Mouse (Mus musculus): Measurements from ENCODE around the gene Efcab2. TPM values are rescaled to one million over a fixed set of nuclear protein-coding genes. Genes with fewer than 3 reads are reported as not detected.

Efcab2 gene
- polyA plus RNA-seq (2014; fragmentation: Nextera tagmentation; extraction: Ambion mirVana), result 6.0 and 8.0 TPM in 2 replicates

DNA sequence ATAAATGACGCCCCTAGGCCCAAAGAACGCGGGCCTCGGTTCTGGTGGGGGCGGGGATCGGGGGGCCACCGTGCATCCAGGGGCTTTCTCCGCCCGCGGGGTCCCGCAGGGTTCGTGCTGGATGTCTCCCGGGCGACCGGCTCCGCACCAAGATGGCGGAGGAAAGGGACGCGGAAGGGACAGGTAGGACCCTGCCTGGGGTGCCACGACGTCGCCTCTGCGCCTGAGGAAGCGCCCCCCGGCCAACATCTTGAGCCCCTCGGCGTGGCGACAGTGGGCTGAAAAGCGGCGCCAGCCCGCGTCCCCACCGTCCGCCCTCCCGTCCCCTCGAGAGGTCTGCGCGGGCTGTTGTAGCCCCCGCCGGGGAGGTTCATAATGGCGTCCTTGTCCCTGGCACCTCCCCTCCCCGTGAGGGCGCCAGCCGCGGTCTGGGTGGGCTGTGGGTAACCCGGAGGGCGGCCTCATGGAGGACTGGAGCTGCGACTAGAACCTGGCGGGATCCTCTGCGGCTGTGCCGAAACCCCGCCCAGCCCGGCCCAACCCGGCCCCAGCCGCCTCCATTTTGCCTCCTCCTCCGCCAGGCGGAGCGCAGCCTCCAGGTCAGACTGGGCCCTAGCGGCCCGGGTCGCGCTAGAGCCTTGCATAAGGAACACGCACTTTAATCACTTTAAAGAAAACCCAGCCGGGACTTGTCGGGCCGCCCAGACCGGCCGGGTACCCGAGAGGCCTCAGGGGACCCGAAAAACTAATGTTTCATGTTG lies at the start of gene Efcab2:
Efcab2 (plus strand) TSS at position 135 of the 761 bp plus-strand sequence.
- Histone ChIP-seq H3K9me3 (ENCODE audit: control insufficient read depth, low read length) (no peaks in the 10 kb centered on the region), H3K4me3 (ENCODE audit: low read length) (peak within 1 kb of the TSS; percentile 68), H3K27me3 (ENCODE audit: control insufficient read depth, insufficient read depth, low read length) (no peaks in the 10 kb centered on the region), H3K9ac (ENCODE audit: low read depth, low read length) (peak within 1 kb of the TSS; percentile 92), H3K4me2 (replicated peaks; ENCODE audit: low read depth, low read length) (peak within 1 kb of the TSS; percentile 32), H3K36me3 (ENCODE audit: control insufficient read depth, insufficient read depth, low read length) (no peaks in the 10 kb centered on the region), H3K4me1 (ENCODE audit: control insufficient read depth, insufficient read depth, low read length) (no peaks in the 10 kb centered on the region), H3K27ac (ENCODE audit: low read depth, low read length) (peak within 1 kb of the TSS; percentile 100)
- under 1% methylated on average over 69 of the region's 70 CpGs for WGBS
- peak; percentile 98 for ATAC-seq (ENCODE audit: low FRiP score, low TSS enrichment)

DNA sequence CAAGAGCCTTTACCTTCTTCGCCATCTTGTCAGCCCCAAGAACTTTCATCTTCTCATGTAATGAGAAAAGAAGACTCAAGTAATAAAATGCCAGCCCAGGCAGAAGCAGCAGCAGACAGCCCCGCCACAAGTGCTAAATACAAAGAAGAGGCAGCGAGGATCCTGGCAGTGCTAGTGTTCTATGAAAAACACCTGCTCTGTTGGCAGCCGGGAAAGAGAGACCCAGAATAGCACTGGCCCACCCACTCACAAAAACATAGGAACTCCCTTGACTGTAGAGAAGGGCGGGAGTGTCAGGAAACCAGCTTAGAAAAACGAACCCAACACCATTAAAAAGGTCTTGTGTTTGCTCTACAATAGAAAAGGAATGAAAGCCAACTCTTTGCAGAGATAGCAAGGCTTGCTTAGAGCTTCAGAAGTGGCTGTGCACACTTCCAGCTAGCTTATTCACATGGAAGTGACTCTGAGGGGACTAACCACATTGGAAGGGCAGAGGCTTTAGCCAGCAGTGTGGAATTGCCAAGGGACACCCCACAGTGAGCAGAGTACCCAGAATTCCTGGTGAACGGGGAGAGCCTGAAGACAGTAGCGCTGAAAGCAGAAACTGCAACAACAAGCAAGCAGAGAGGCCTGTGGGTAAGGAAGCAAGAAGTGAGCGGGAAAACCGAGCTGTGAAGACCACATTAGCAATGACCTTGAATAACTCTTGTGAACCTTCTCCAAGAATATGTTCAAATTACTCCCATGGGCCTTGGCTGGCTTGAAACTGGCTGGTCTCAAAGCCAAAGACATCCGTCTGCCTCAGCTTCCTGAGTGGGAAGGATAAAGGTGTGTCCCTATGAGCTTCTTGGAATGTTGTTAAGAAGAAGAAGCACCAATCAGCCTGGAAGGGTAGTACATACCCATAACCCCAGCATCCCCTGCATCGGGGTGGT lies 47.8 kb upstream of the Efcab2 start:
- Histone ChIP-seq H3K9me3 (ENCODE audit: control insufficient read depth, low read length) (no peaks in the 10 kb centered on the region), H3K27me3 (ENCODE audit: control insufficient read depth, insufficient read depth, low read length) (no peaks in the 10 kb centered on the region), H3K36me3 (ENCODE audit: control insufficient read depth, insufficient read depth, low read length) (no peaks in the 10 kb centered on the region), H3K4me3 (ENCODE audit: low read length) (no peak overlapping the region), H3K4me2 (replicated peaks; ENCODE audit: low read depth, low read length) (no peak overlapping the region), H3K9ac (ENCODE audit: low read depth, low read length) (no peak overlapping the region), H3K4me1 (ENCODE audit: control insufficient read depth, insufficient read depth, low read length) (no peaks in the 10 kb centered on the region), H3K27ac (ENCODE audit: low read depth, low read length) (no peak overlapping the region)
- ATAC-seq (ENCODE audit: low FRiP score, low TSS enrichment), result no peak
- 55% methylated on average over 12 of the region's 12 CpGs for WGBS

DNA sequence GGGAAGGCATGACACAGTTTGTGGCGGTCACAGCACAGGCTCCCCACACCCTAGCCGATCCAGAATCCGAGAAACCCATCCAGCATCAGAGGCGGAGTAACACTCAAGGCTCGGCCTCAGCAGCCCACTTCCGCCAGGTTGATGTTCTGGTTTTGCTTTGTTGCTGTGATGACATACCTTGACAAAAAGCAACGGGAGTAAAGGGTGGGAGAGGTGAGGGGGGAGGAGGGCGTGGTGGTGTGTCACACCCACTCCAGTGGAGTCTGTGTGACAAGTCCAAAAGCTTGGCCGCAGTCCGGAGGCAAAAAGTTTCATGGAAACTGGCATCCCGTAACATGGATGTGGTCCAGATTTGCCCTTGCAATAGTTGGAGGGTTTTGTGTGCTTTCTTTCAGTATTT lies 45.6 kb upstream of the Efcab2 start:
- H3K27me3 ChIP-seq (ENCODE audit: control insufficient read depth, insufficient read depth, low read length), result no peaks in the 10 kb centered on the region
- H3K27ac ChIP-seq (ENCODE audit: low read depth, low read length), result no peak overlapping the region
- no peaks in the 10 kb centered on the region for H3K4me1 ChIP-seq (ENCODE audit: control insufficient read depth, insufficient read depth, low read length)
- ATAC-seq (ENCODE audit: low FRiP score, low TSS enrichment), result no peak
- no peaks in the 10 kb centered on the region for H3K9me3 ChIP-seq (ENCODE audit: control insufficient read depth, low read length)
- H3K4me2 ChIP-seq (replicated peaks; ENCODE audit: low read depth, low read length), result no peak overlapping the region
- no peak overlapping the region for H3K9ac ChIP-seq (ENCODE audit: low read depth, low read length)
- no peaks in the 10 kb centered on the region for H3K36me3 ChIP-seq (ENCODE audit: control insufficient read depth, insufficient read depth, low read length)
- no peak overlapping the region for H3K4me3 ChIP-seq (ENCODE audit: low read length)
- WGBS, result 78% methylated on average over 11 of the region's 11 CpGs

DNA sequence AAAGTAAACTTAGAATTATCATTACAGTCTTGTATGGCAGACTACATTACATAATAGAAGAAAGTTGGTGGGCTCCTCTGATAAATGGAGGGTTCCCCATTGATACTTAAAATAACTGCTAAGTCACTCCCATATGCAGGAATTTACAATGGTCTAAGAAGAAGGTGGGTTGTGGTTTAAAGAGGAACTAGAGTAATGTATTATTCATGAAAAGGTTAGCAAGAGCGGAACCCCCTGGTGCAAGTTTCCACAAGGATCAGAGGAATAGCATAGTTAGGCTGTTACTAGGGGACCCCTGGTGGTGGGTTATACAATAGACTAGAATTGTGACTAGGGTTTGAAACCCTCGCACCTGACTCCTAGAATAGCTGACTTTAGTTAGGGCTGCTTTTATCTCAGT lies 45.2 kb upstream of the Efcab2 start:
- Histone ChIP-seq H3K27me3 (ENCODE audit: control insufficient read depth, insufficient read depth, low read length) (no peaks in the 10 kb centered on the region), H3K4me3 (ENCODE audit: low read length) (no peak overlapping the region), H3K36me3 (ENCODE audit: control insufficient read depth, insufficient read depth, low read length) (no peaks in the 10 kb centered on the region), H3K9me3 (ENCODE audit: control insufficient read depth, low read length) (no peaks in the 10 kb centered on the region), H3K27ac (ENCODE audit: low read depth, low read length) (no peak overlapping the region), H3K4me1 (ENCODE audit: control insufficient read depth, insufficient read depth, low read length) (no peaks in the 10 kb centered on the region), H3K4me2 (replicated peaks; ENCODE audit: low read depth, low read length) (no peak overlapping the region), H3K9ac (ENCODE audit: low read depth, low read length) (no peak overlapping the region)
- no peak for ATAC-seq (ENCODE audit: low FRiP score, low TSS enrichment)
- 84% methylated on average over 2 of the region's 2 CpGs for WGBS

DNA sequence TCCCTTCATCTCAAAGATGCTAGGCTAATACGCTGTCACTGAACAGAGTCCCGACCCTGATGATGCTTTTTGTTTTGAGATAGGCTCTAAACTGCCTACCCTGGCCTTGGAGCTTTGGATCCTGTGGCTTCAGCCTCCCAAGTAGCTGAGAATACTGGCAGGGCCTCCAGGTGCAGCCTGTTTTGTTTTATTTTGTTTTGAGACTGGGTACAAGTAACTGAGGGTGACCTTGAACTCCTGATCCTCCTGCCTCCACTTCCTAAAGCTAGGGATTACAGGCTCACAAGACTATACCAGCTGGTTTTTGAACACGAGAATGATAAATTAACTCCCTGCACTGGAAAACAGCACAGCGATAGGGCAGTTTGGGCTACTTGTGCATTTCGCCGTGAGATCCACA lies 40.7 kb upstream of the Efcab2 start:
- H3K36me3 ChIP-seq (ENCODE audit: control insufficient read depth, insufficient read depth, low read length), result no peaks in the 10 kb centered on the region
- no peaks in the 10 kb centered on the region for H3K9me3 ChIP-seq (ENCODE audit: control insufficient read depth, low read length)
- no peak overlapping the region for H3K4me3 ChIP-seq (ENCODE audit: low read length)
- no peaks in the 10 kb centered on the region for H3K27me3 ChIP-seq (ENCODE audit: control insufficient read depth, insufficient read depth, low read length)
- peaks cover 10% of the 10 kb centered on the region; the same call in 1 of the 2 replicates for H3K4me1 ChIP-seq (ENCODE audit: control insufficient read depth, insufficient read depth, low read length)
- no peak overlapping the region for H3K4me2 ChIP-seq (replicated peaks; ENCODE audit: low read depth, low read length)
- no peak for ATAC-seq (ENCODE audit: low FRiP score, low TSS enrichment)
- H3K9ac ChIP-seq (ENCODE audit: low read depth, low read length), result no peak overlapping the region
- 74% methylated on average over 6 of the region's 6 CpGs for WGBS
- no peak overlapping the region for H3K27ac ChIP-seq (ENCODE audit: low read depth, low read length)

DNA sequence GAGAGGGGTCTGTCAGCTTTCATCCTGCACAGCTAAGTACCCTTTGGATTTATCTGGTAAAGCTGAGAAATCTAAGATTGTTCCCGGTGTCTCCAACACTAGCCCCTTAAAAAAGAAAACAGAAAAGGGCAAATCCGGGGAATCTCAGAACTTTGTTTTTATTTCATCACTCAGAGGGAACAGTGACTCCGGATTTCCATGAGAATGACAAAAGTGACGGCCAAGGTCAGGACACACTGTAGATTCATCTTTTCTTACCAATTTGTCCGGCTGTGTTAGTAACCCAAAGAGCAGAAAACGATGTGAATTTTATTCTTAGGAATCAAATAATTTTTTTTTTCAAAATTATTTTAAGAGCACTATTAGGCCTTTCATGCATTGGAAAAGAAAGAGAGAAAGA lies 37.8 kb upstream of the Efcab2 start:
- WGBS, result 42% methylated on average over 6 of the region's 6 CpGs
- H3K4me3 ChIP-seq (ENCODE audit: low read length), result no peak overlapping the region
- ATAC-seq (ENCODE audit: low FRiP score, low TSS enrichment), result no peak

GRCm38 (mm10) chr1:178368548-178369271 lies 37.2 kb upstream of the Efcab2 start:
- Histone ChIP-seq H3K4me2 (replicated peaks; ENCODE audit: low read depth, low read length) (peak overlapping the region; percentile 59), H3K9me3 (ENCODE audit: control insufficient read depth, low read length) (no peaks in the 10 kb centered on the region), H3K27me3 (ENCODE audit: control insufficient read depth, insufficient read depth, low read length) (no peaks in the 10 kb centered on the region), H3K4me1 (ENCODE audit: control insufficient read depth, insufficient read depth, low read length) (peaks cover 10% of the 10 kb centered on the region; the same call in 1 of the 2 replicates), H3K36me3 (ENCODE audit: control insufficient read depth, insufficient read depth, low read length) (no peaks in the 10 kb centered on the region), H3K4me3 (ENCODE audit: low read length) (peak overlapping the region; percentile 35), H3K9ac (ENCODE audit: low read depth, low read length) (peak overlapping the region; percentile 63), H3K27ac (ENCODE audit: low read depth, low read length) (peak overlapping the region; percentile 45; the same call in 1 of the 2 replicates)
- peak; percentile 95 for ATAC-seq (ENCODE audit: low FRiP score, low TSS enrichment)
- WGBS, result 3% methylated on average over 36 of the region's 36 CpGs

More for the DNA sequence above, 37.8 kb upstream of the Efcab2 start:
- Histone ChIP-seq H3K27ac (ENCODE audit: low read depth, low read length) (no peak overlapping the region), H3K36me3 (ENCODE audit: control insufficient read depth, insufficient read depth, low read length) (no peaks in the 10 kb centered on the region), H3K9ac (ENCODE audit: low read depth, low read length) (no peak overlapping the region; the same call in 1 of the 2 replicates), H3K9me3 (ENCODE audit: control insufficient read depth, low read length) (no peaks in the 10 kb centered on the region), H3K4me2 (replicated peaks; ENCODE audit: low read depth, low read length) (peak overlapping the region; percentile 59), H3K27me3 (ENCODE audit: control insufficient read depth, insufficient read depth, low read length) (no peaks in the 10 kb centered on the region), H3K4me1 (ENCODE audit: control insufficient read depth, insufficient read depth, low read length) (peaks cover 10% of the 10 kb centered on the region; the same call in 1 of the 2 replicates)

GRCm38 (mm10) chr1:178369272-178369651 lies 36.6 kb upstream of the Efcab2 start:
- Histone ChIP-seq H3K4me2 (replicated peaks; ENCODE audit: low read depth, low read length) (peak overlapping the region; percentile 59), H3K4me3 (ENCODE audit: low read length) (peak overlapping the region; percentile 35), H3K27me3 (ENCODE audit: control insufficient read depth, insufficient read depth, low read length) (no peaks in the 10 kb centered on the region), H3K27ac (ENCODE audit: low read depth, low read length) (peak overlapping the region; percentile 45; the same call in 1 of the 2 replicates), H3K9me3 (ENCODE audit: control insufficient read depth, low read length) (no peaks in the 10 kb centered on the region), H3K36me3 (ENCODE audit: control insufficient read depth, insufficient read depth, low read length) (no peaks in the 10 kb centered on the region), H3K9ac (ENCODE audit: low read depth, low read length) (peak overlapping the region; percentile 63), H3K4me1 (ENCODE audit: control insufficient read depth, insufficient read depth, low read length) (peaks cover 10% of the 10 kb centered on the region; the same call in 1 of the 2 replicates)
- peak; percentile 89 for ATAC-seq (ENCODE audit: low FRiP score, low TSS enrichment)
- 1% methylated on average over 11 of the region's 11 CpGs for WGBS

All from kidney, embryonic 14.5 days (tissue).